Mouse (Mus musculus): ENCODE results near the gene Oosp2. TPM values are rescaled to one million over a fixed set of nuclear protein-coding genes. Genes with fewer than 3 reads are reported as not detected.

Gene Oosp2
- total RNA-seq, 1 experiment, result not detected

DNA sequence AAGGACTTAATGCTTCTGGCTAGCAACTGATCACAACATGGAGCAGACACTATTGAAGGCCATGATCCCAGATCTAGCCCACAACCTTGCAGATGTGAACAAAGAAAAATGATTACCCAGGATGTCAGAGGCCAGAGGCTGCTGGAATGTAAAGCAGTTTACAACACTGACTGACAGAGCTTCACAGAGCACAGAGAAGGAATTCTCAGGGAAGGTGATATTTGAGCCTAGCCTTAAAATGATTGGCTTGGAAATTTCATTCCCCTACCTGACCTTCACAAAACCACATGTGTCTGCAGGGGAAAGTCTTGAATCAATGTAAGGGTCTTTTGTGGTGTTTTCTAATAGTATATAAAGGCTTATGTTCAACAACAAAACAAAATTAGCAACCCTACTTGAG lies 35.6 kb downstream of the Oosp2 start:
- DNase-seq (ENCODE audit: low read depth, low spot score), result no peak
- H3K9me3 ChIP-seq (ENCODE audit: control insufficient read depth, insufficient read depth, low read depth, low read length), result no peaks in the 10 kb centered on the region
- H3K27ac ChIP-seq (ENCODE audit: insufficient read depth, low read depth, low read length, poor library complexity, severe bottlenecking), result no peak overlapping the region
- TF ChIP-seq HCFC1 (IDR thresholded peaks at IDR 0.05; ENCODE audit: borderline replicate concordance, insufficient read depth, low read length), result no peak
- TF ChIP-seq ZC3H11A (IDR thresholded peaks at IDR 0.05; ENCODE audit: borderline replicate concordance, low read depth, low read length), result no peak
- no peak for TF ChIP-seq CHD2 (IDR thresholded peaks at IDR 0.05; ENCODE audit: low read depth, low read length)
- no peak for TF ChIP-seq ZNF384 (IDR thresholded peaks at IDR 0.05; ENCODE audit: low read depth, low read length)
- TF ChIP-seq MAFK (IDR thresholded peaks at IDR 0.05; ENCODE audit: insufficient read depth, low read depth, low read length), result no peak
- no peaks in the 10 kb centered on the region for H3K36me3 ChIP-seq (ENCODE audit: control insufficient read depth, insufficient read depth, low read length, poor library complexity, severe bottlenecking)
- H3K4me3 ChIP-seq (ENCODE audit: insufficient read depth in 1 of 2, low read depth in 1 of 2, low read length in 2 of 2, poor library complexity in 1 of 2, severe bottlenecking in 1 of 2), result no peak overlapping the region
- no peak overlapping the region for H3K9ac ChIP-seq (ENCODE audit: insufficient read depth, low read depth, low read length, poor library complexity, severe bottlenecking)
- H3K4me1 ChIP-seq (ENCODE audit: control insufficient read depth in 2 of 2, insufficient read depth in 2 of 2, low read length in 2 of 2, poor library complexity in 1 of 2), result no peaks in the 10 kb centered on the region
- in situ Hi-C loops (cut with MboI; ENCODE audit: low sequenced_read_pairs in 2 of 2, unreplicated experiment in 2 of 2), result no loop called here

DNA sequence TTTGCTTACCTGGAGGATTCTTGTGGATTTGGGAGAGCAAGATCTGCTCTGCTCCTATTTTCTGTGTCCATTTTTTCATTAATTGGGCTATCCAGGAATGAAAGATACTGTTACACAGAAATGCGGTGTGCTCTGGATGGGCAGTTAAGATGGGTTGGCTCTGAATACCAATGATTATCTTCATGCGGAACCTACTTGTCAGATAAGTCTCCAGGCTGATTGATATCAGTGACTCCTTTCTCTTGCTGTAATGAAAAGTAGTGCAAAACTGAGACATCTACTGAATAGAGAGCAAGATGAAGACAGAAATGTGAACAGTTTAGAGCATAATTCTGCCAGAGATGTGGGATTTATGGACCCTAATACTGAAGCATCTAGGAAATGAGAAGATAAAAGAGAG lies 36.8 kb downstream of the Oosp2 start, which contains the start of gene Ms4a2:
Gene Ms4a2 (minus strand): TSS at position 169 of the 400 bp plus-strand sequence.
- Histone ChIP-seq H3K36me3 (ENCODE audit: control insufficient read depth, insufficient read depth, low read length, poor library complexity, severe bottlenecking) (no peaks in the 10 kb centered on the region), H3K4me1 (ENCODE audit: control insufficient read depth in 2 of 2, insufficient read depth in 2 of 2, low read length in 2 of 2, poor library complexity in 1 of 2) (no peaks in the 10 kb centered on the region), H3K9ac (ENCODE audit: insufficient read depth, low read depth, low read length, poor library complexity, severe bottlenecking) (no peak within 1 kb of the TSS), H3K9me3 (ENCODE audit: control insufficient read depth, insufficient read depth, low read depth, low read length) (no peaks in the 10 kb centered on the region), H3K27ac (ENCODE audit: insufficient read depth, low read depth, low read length, poor library complexity, severe bottlenecking) (no peak within 1 kb of the TSS), H3K4me3 (ENCODE audit: insufficient read depth in 1 of 2, low read depth in 1 of 2, low read length in 2 of 2, poor library complexity in 1 of 2, severe bottlenecking in 1 of 2) (no peak within 1 kb of the TSS)
- in situ Hi-C loops (cut with MboI; ENCODE audit: low sequenced_read_pairs in 2 of 2, unreplicated experiment in 2 of 2), result no loop called here
- no peak for DNase-seq (ENCODE audit: low read depth, low spot score)
- TF ChIP-seq HCFC1 (IDR thresholded peaks at IDR 0.05; ENCODE audit: borderline replicate concordance, insufficient read depth, low read length) (no peak), MAFK (IDR thresholded peaks at IDR 0.05; ENCODE audit: insufficient read depth, low read depth, low read length) (no peak), ZC3H11A (IDR thresholded peaks at IDR 0.05; ENCODE audit: borderline replicate concordance, low read depth, low read length) (no peak), ZNF384 (IDR thresholded peaks at IDR 0.05; ENCODE audit: low read depth, low read length) (no peak), CHD2 (IDR thresholded peaks at IDR 0.05; ENCODE audit: low read depth, low read length) (no peak)

DNA sequence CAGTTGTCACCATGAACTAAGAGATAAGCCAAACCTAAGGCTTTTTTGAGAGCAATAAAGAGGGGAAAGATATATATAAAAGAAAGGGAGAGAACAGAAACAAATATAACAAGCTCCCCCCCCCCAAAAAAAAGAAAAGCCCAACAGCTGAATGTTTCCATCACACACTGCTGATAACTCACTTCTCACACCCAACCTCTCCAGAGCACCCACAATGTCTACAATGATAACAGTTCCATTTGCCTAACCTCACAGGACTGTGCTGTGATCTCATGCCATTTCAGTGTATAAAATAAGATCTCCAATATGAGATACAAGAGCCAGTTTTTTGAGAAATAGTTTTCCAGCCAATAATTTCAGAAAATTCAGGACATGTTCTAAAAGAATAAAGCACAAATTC lies 42.4 kb downstream of the Oosp2 start:
- in situ Hi-C loops (cut with MboI; ENCODE audit: low sequenced_read_pairs in 2 of 2, unreplicated experiment in 2 of 2), result no loop called here
- no peaks in the 10 kb centered on the region for H3K4me1 ChIP-seq (ENCODE audit: control insufficient read depth in 2 of 2, insufficient read depth in 2 of 2, low read length in 2 of 2, poor library complexity in 1 of 2)
- no peak overlapping the region for H3K9ac ChIP-seq (ENCODE audit: insufficient read depth, low read depth, low read length, poor library complexity, severe bottlenecking)
- no peak overlapping the region for H3K4me3 ChIP-seq (ENCODE audit: insufficient read depth in 1 of 2, low read depth in 1 of 2, low read length in 2 of 2, poor library complexity in 1 of 2, severe bottlenecking in 1 of 2)
- H3K27ac ChIP-seq (ENCODE audit: insufficient read depth, low read depth, low read length, poor library complexity, severe bottlenecking), result no peak overlapping the region
- H3K9me3 ChIP-seq (ENCODE audit: control insufficient read depth, insufficient read depth, low read depth, low read length), result no peaks in the 10 kb centered on the region
- H3K36me3 ChIP-seq (ENCODE audit: control insufficient read depth, insufficient read depth, low read length, poor library complexity, severe bottlenecking), result no peaks in the 10 kb centered on the region
- TF ChIP-seq ZNF384 (IDR thresholded peaks at IDR 0.05; ENCODE audit: low read depth, low read length), result no peak
- TF ChIP-seq HCFC1 (IDR thresholded peaks at IDR 0.05; ENCODE audit: borderline replicate concordance, insufficient read depth, low read length), result no peak
- TF ChIP-seq ZC3H11A (IDR thresholded peaks at IDR 0.05; ENCODE audit: borderline replicate concordance, low read depth, low read length), result no peak
- TF ChIP-seq CHD2 (IDR thresholded peaks at IDR 0.05; ENCODE audit: low read depth, low read length), result no peak
- TF ChIP-seq MAFK (IDR thresholded peaks at IDR 0.05; ENCODE audit: insufficient read depth, low read depth, low read length), result no peak
- DNase-seq (ENCODE audit: low read depth, low spot score), result no peak

DNA sequence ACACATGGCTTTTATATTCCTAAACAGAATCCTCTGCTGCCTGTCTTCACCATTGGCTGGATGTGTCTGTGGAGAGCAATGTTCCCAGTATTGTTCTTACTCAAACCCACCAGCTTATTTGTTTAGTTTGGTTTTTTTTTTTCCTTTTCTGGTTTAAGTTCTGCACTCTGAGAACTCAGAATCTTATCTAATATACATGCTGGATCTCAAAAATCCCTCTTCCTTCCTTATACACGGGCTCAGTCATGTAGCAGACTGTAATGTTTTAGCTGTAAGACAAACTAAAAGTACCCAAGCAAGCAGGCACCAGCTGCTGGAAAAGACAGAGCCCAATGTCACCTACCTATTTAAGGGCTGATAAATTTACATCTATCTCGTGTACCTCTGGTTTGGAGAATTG lies 45.6 kb downstream of the Oosp2 start:
- Histone ChIP-seq H3K27ac (ENCODE audit: insufficient read depth, low read depth, low read length, poor library complexity, severe bottlenecking) (no peak overlapping the region), H3K9me3 (ENCODE audit: control insufficient read depth, insufficient read depth, low read depth, low read length) (no peaks in the 10 kb centered on the region), H3K9ac (ENCODE audit: insufficient read depth, low read depth, low read length, poor library complexity, severe bottlenecking) (no peak overlapping the region), H3K36me3 (ENCODE audit: control insufficient read depth, insufficient read depth, low read length, poor library complexity, severe bottlenecking) (no peaks in the 10 kb centered on the region), H3K4me1 (ENCODE audit: control insufficient read depth in 2 of 2, insufficient read depth in 2 of 2, low read length in 2 of 2, poor library complexity in 1 of 2) (peaks cover 0 to 2% of the 10 kb centered on the region in 2 experiments; a peak in 1 of 4 replicates), H3K4me3 (ENCODE audit: insufficient read depth in 1 of 2, low read depth in 1 of 2, low read length in 2 of 2, poor library complexity in 1 of 2, severe bottlenecking in 1 of 2) (no peak overlapping the region)
- in situ Hi-C loops (cut with MboI; ENCODE audit: low sequenced_read_pairs in 2 of 2, unreplicated experiment in 2 of 2), result no loop called here
- TF ChIP-seq ZC3H11A (IDR thresholded peaks at IDR 0.05; ENCODE audit: borderline replicate concordance, low read depth, low read length), result no peak
- TF ChIP-seq ZNF384 (IDR thresholded peaks at IDR 0.05; ENCODE audit: low read depth, low read length), result no peak
- TF ChIP-seq MAFK (IDR thresholded peaks at IDR 0.05; ENCODE audit: insufficient read depth, low read depth, low read length), result no peak
- no peak for TF ChIP-seq HCFC1 (IDR thresholded peaks at IDR 0.05; ENCODE audit: borderline replicate concordance, insufficient read depth, low read length)
- no peak for TF ChIP-seq CHD2 (IDR thresholded peaks at IDR 0.05; ENCODE audit: low read depth, low read length)
- DNase-seq (ENCODE audit: low read depth, low spot score), result no peak

Measured in ES-E14 (cell line).